Mouse (Mus musculus): Measurements from ENCODE around the gene Rad17.

DNA sequence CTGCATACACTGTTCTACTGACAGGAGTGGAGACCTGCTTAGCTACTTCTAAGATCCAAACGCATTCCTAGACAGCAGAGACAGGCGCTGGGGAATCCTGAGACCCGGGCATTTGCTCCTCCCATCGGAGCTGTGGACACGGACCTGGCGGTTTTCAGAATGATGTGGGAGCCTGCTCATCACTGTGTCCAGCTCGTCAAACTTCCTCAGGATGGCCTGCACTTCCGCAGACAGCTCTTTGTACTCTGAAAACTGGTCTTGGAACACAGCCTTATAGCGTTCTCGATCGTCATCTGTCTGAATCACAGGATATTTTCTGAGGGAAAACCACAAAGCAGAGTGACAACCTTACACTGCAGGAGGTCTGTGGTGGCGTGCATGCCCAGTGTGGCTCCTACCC, 50.5 kb downstream of the Rad17 start:
- TF ChIP-seq CTCF (IDR thresholded peaks at IDR 0.05; ENCODE audit: low read depth, low read length): no peak
- no peak for TF ChIP-seq POLR2A (IDR thresholded peaks at IDR 0.05; ENCODE audit: insufficient read depth, low read length)
- TF ChIP-seq EP300 (IDR thresholded peaks at IDR 0.05; ENCODE audit: insufficient read depth, low read depth, low read length): no peak

Measured in ES-Bruce4 (cell line).